Mouse (Mus musculus) liver, embryonic 12.5 days (tissue): ENCODE measurements around the gene Spata31d1a. TPM values are rescaled to one million over a fixed set of nuclear protein-coding genes. Genes with fewer than 3 reads are reported as not detected.
"Not testable (repeated sequence)": the region's sequence is repeated elsewhere in the genome, so short reads cannot be mapped to it uniquely, and the experiment has no call there.

Experiments used
- ATAC-seq: fragments of 200-750 bp; cut with Nextera tagmentation; 2 replicates; pipeline ENCODE4 v1.8.0; 2017; ENCODE audit warnings: moderate number of reproducible peaks, mild to moderate bottlenecking, moderate library complexity
- H3K27ac ChIP-seq: fragments of 300-500 bp; sonication (generic); 2 replicates; pipeline ENCODE4 v1.5.1; 2016; ENCODE audit warnings: mild to moderate bottlenecking
- H3K27me3 ChIP-seq: fragments of 300-500 bp; sonication (generic); replicated peaks from 2 replicates; pipeline ENCODE4 v1.6.1; 2016; ENCODE audit warnings: mild to moderate bottlenecking, moderate library complexity
- H3K36me3 ChIP-seq: fragments of 300-500 bp; sonication (generic); 2 replicates; pipeline ENCODE4 v1.6.1; 2016; ENCODE audit warnings: mild to moderate bottlenecking, moderate library complexity
- H3K4me1 ChIP-seq: fragments of 300-500 bp; sonication (generic); 2 replicates; pipeline ENCODE4 v1.6.1; 2016
- H3K4me2 ChIP-seq: fragments of 300-500 bp; sonication (generic); 2 replicates; pipeline ENCODE4 v1.6.1; 2016; ENCODE audit warnings: mild to moderate bottlenecking, moderate library complexity
- H3K4me3 ChIP-seq: fragments of 300-500 bp; sonication (generic); 2 replicates; pipeline ENCODE4 v1.5.1; 2016; ENCODE audit warnings: mild to moderate bottlenecking, moderate library complexity
- H3K9ac ChIP-seq: fragments of 300-500 bp; sonication (generic); 2 replicates; pipeline ENCODE4 v1.6.1; 2016; ENCODE audit warnings: mild to moderate bottlenecking, moderate library complexity
- H3K9me3 ChIP-seq: fragments of 300-500 bp; sonication (generic); replicated peaks from 2 replicates; pipeline ENCODE4 v1.6.1; 2016; ENCODE audit warnings: mild to moderate bottlenecking, moderate library complexity
- WGBS: fragments of 180-500 bp; shearing (Covaris S2); methylation state at CpG from one replicate; pipeline ENCODE4 v1.1.7; 2016; ENCODE audit not compliant: insufficient replicate concordance; 5-methylcytosine and 5-hydroxymethylcytosine counted together
- polyA plus RNA-seq: library from polyadenylated mRNA; unstranded; fragments of >200 nt; fragmentation: Nextera tagmentation; extraction: Ambion mirVana; gene quantifications from 2 replicates; pipeline ENCODE4 v1.2.1, GENCODE M21; 2016

The Spata31d1a gene
- polyA plus RNA-seq, 1 experiment from 2014 or later, result not detected

- H3K4me2 ChIP-seq, result peak overlapping the region; percentile 50
- no peaks in the 10 kb centered on the region for H3K9me3 ChIP-seq
- no peak for ATAC-seq
- WGBS, result 54% methylated on average over 4 of the region's 4 CpGs
- no peak overlapping the region for H3K4me3 ChIP-seq
- 0 out of 2 replicates have a peak, but pooled peaks cover 7% of the 10 kb centered on the region for H3K27me3 ChIP-seq
- no peaks in the 10 kb centered on the region for H3K36me3 ChIP-seq
- H3K4me1 ChIP-seq, result peaks cover 86% of the 10 kb centered on the region
- no peak overlapping the region for H3K9ac ChIP-seq
- peak overlapping the region; percentile 58 for H3K27ac ChIP-seq
Observed at GRCm38 (mm10) chr13:59733936-59734335, 23.8 kb upstream of the Spata31d1a start.

GRCm38 (mm10) chr13:59731652-59732051 is 21.5 kb upstream of the Spata31d1a start, which contains the start of gene Spata31d1d:
Gene Spata31d1d (minus strand): TSS chr13:59731752.
- H3K27me3 ChIP-seq, result peaks cover 23% of the 10 kb centered on the region
- H3K4me1 ChIP-seq, result peaks cover 76% of the 10 kb centered on the region
- peak within 1 kb of the TSS; percentile 58 for H3K27ac ChIP-seq
- 27% methylated on average over 7 of the region's 7 CpGs for WGBS
- no peak within 1 kb of the TSS for H3K4me3 ChIP-seq
- no peaks in the 10 kb centered on the region for H3K36me3 ChIP-seq
- ATAC-seq, result no peak
- peak within 1 kb of the TSS; percentile 34; the same call in 1 of the 2 replicates for H3K9ac ChIP-seq
- peak within 1 kb of the TSS; percentile 27; the same call in 1 of the 2 replicates for H3K4me2 ChIP-seq
- H3K9me3 ChIP-seq, result no peaks in the 10 kb centered on the region

GRCm38 (mm10) chr13:59728378-59729093 is 18.4 kb upstream of the Spata31d1a start:
- ATAC-seq, result peak; percentile 85
- 19% methylated on average over 7 of the region's 7 CpGs for WGBS

GRCm38 (mm10) chr13:59726139-59726867 is 16.2 kb upstream of the Spata31d1a start:
- no peaks in the 10 kb centered on the region for H3K36me3 ChIP-seq
- peak overlapping the region; percentile 14 for H3K4me2 ChIP-seq
- no peak for ATAC-seq
- WGBS, result 25% methylated on average over 29 of the region's 29 CpGs
- H3K27me3 ChIP-seq, result peaks cover 53% of the 10 kb centered on the region
- no peak overlapping the region for H3K4me3 ChIP-seq
- no peak overlapping the region for H3K9ac ChIP-seq
- H3K4me1 ChIP-seq, result peaks cover 60% of the 10 kb centered on the region
- no peaks in the 10 kb centered on the region for H3K9me3 ChIP-seq
- H3K27ac ChIP-seq, result no peak overlapping the region

More at GRCm38 (mm10) chr13:59728378-59729093, 18.4 kb upstream of the Spata31d1a start:
- Histone ChIP-seq H3K9me3 (no peaks in the 10 kb centered on the region), H3K27ac (no peak overlapping the region), H3K4me3 (no peak overlapping the region), H3K4me1 (peaks cover 65% of the 10 kb centered on the region), H3K36me3 (no peaks in the 10 kb centered on the region), H3K4me2 (peak overlapping the region; percentile 28), H3K9ac (no peak overlapping the region; the same call in 1 of the 2 replicates), H3K27me3 (peaks cover 53% of the 10 kb centered on the region)

- not testable (repeated sequence) for H3K36me3 ChIP-seq, H3K4me2 ChIP-seq, H3K4me3 ChIP-seq, H3K9ac ChIP-seq, H3K9me3 ChIP-seq, H3K27ac ChIP-seq
- 65% methylated on average over 1 of the region's 1 CpGs for WGBS
- peaks cover 64% of the 10 kb centered on the region for H3K4me1 ChIP-seq
- peak; percentile 61 for ATAC-seq
- peaks cover 39% of the 10 kb centered on the region for H3K27me3 ChIP-seq
Observed at GRCm38 (mm10) chr13:59722089-59722488, 12.0 kb upstream of the Spata31d1a start.

GRCm38 (mm10) chr13:59719475-59719874 is 9.3 kb upstream of the Spata31d1a start:
- H3K9me3 ChIP-seq, result no peaks in the 10 kb centered on the region
- no peak overlapping the region for H3K4me3 ChIP-seq
- peak; percentile 69 for ATAC-seq
- H3K4me2 ChIP-seq, result no peak overlapping the region
- H3K9ac ChIP-seq, result no peak overlapping the region
- 0 out of 2 replicates have a peak overlapping the region, but pooled peaks have one; percentile 8 for H3K27ac ChIP-seq
- peaks cover 25% of the 10 kb centered on the region for H3K27me3 ChIP-seq
- peaks cover 71% of the 10 kb centered on the region for H3K4me1 ChIP-seq
- no peaks in the 10 kb centered on the region for H3K36me3 ChIP-seq
- WGBS, result 88% methylated on average over 1 of the region's 1 CpGs

- Histone ChIP-seq H3K4me1 (peaks cover 66% of the 10 kb centered on the region), H3K27me3 (peaks cover 25% of the 10 kb centered on the region)
- H3K9ac ChIP-seq, H3K36me3 ChIP-seq, H3K27ac ChIP-seq, H3K4me3 ChIP-seq, H3K9me3 ChIP-seq, H3K4me2 ChIP-seq: not testable (repeated sequence)
- 0 out of 2 replicates have a peak, but pooled peaks have one; percentile 42 for ATAC-seq
- WGBS, result 17% methylated on average over 6 of the region's 6 CpGs
Observed at GRCm38 (mm10) chr13:59718857-59719440, 8.8 kb upstream of the Spata31d1a start.

- H3K4me2 ChIP-seq, result no peak overlapping the region
- 24% methylated on average over 3 of the region's 3 CpGs for WGBS
Observed at GRCm38 (mm10) chr13:59713710-59714109, 3.6 kb upstream of the Spata31d1a start.

GRCm38 (mm10) chr13:59711984-59712383 is 1.9 kb upstream of the Spata31d1a start, which contains the start of gene Spata31d1b:
Gene Spata31d1b (plus strand): TSS chr13:59712284.
- not testable (repeated sequence) for H3K9me3 ChIP-seq, H3K4me3 ChIP-seq, H3K27ac ChIP-seq, H3K4me2 ChIP-seq, H3K9ac ChIP-seq, H3K36me3 ChIP-seq, ATAC-seq
- H3K27me3 ChIP-seq, result peaks cover 49% of the 10 kb centered on the region
- H3K4me1 ChIP-seq, result peaks cover 19% of the 10 kb centered on the region
- WGBS, result 66% methylated on average over 3 of the region's 3 CpGs

More at GRCm38 (mm10) chr13:59713710-59714109, 3.6 kb upstream of the Spata31d1a start:
- no peak overlapping the region for H3K4me3 ChIP-seq
- no peaks in the 10 kb centered on the region for H3K9me3 ChIP-seq
- peaks cover 29% of the 10 kb centered on the region for H3K4me1 ChIP-seq
- no peak overlapping the region for H3K27ac ChIP-seq
- no peaks in the 10 kb centered on the region for H3K36me3 ChIP-seq
- H3K9ac ChIP-seq, result no peak overlapping the region
- peaks cover 54% of the 10 kb centered on the region for H3K27me3 ChIP-seq
- no peak for ATAC-seq

- 24% methylated on average over 12 of the region's 12 CpGs for WGBS
- H3K9me3 ChIP-seq, result no peaks in the 10 kb centered on the region
- H3K4me1 ChIP-seq, result peaks cover 11% of the 10 kb centered on the region; the same call in 1 of the 2 replicates
- H3K4me2 ChIP-seq, result peak overlapping the region; percentile 5; the same call in 1 of the 2 replicates
- ATAC-seq, result no peak
- no peaks in the 10 kb centered on the region for H3K36me3 ChIP-seq
- H3K4me3 ChIP-seq, result no peak overlapping the region
- H3K9ac ChIP-seq, result no peak overlapping the region
- no peak overlapping the region for H3K27ac ChIP-seq
- peaks cover 47% of the 10 kb centered on the region for H3K27me3 ChIP-seq
Observed at GRCm38 (mm10) chr13:59704562-59704961, 5.6 kb downstream of the Spata31d1a start.

GRCm38 (mm10) chr13:59703514-59703913 is 6.6 kb downstream of the Spata31d1a start:
- no peak for ATAC-seq
- WGBS, result 66% methylated on average over 12 of the region's 12 CpGs

More at GRCm38 (mm10) chr13:59703514-59703913, 6.6 kb downstream of the Spata31d1a start:
- Histone ChIP-seq H3K4me3 (no peak overlapping the region), H3K4me1 (peaks cover 11% of the 10 kb centered on the region; the same call in 1 of the 2 replicates), H3K4me2 (no peak overlapping the region), H3K9me3 (no peaks in the 10 kb centered on the region), H3K9ac (no peak overlapping the region), H3K36me3 (no peaks in the 10 kb centered on the region), H3K27me3 (peaks cover 56% of the 10 kb centered on the region), H3K27ac (no peak overlapping the region)
